Mouse (Mus musculus): ENCODE data around the gene Cyp2d22. TPM values are rescaled to one million over a fixed set of nuclear protein-coding genes. Genes with fewer than 3 reads are reported as not detected.
"Not testable (repeated sequence)": the region's sequence is repeated elsewhere in the genome, so short reads cannot be mapped to it uniquely, and the experiment has no call there.

The Cyp2d22 gene
- polyA plus RNA-seq, 1 experiment: 1.1 TPM

GRCm38 (mm10) chr15:82401516-82401915, 21.5 kb upstream of the Cyp2d22 start:
- H3K36me3 ChIP-seq (ENCODE audit: control insufficient read depth, insufficient read depth, low read length, poor library complexity, severe bottlenecking): no peaks in the 10 kb centered on the region
- H3K4me1 ChIP-seq (ENCODE audit: control insufficient read depth, insufficient read depth, low read length): no peaks in the 10 kb centered on the region
- no peak overlapping the region for H3K9ac ChIP-seq (ENCODE audit: low read depth, poor library complexity, severe bottlenecking)
- H3K4me3 ChIP-seq (ENCODE audit: low read depth, low read length): no peak overlapping the region
- no peak for TF ChIP-seq EP300 (IDR thresholded peaks at IDR 0.05; ENCODE audit: insufficient read depth, low read depth, low read length)
- no peak for TF ChIP-seq POLR2A (IDR thresholded peaks at IDR 0.05; ENCODE audit: insufficient read depth, low read length)
- TF ChIP-seq CTCF (IDR thresholded peaks at IDR 0.05; ENCODE audit: low read depth, low read length): no peak
- H3K9me3 ChIP-seq (replicated peaks; ENCODE audit: control insufficient read depth, insufficient read depth, low read length, poor library complexity, severe bottlenecking): no peaks in the 10 kb centered on the region
- no peak overlapping the region for H3K27ac ChIP-seq (ENCODE audit: insufficient read depth, low read length)
- no peaks in the 10 kb centered on the region for H3K27me3 ChIP-seq (ENCODE audit: control insufficient read depth, insufficient read depth, low read length, poor library complexity, severe bottlenecking)

- not testable (repeated sequence) for H3K27ac ChIP-seq (ENCODE audit: insufficient read depth, low read length); H3K9ac ChIP-seq (ENCODE audit: low read depth, poor library complexity, severe bottlenecking); H3K4me1 ChIP-seq (ENCODE audit: control insufficient read depth, insufficient read depth, low read length); H3K27me3 ChIP-seq (ENCODE audit: control insufficient read depth, insufficient read depth, low read length, poor library complexity, severe bottlenecking); H3K4me3 ChIP-seq (ENCODE audit: low read depth, low read length); H3K9me3 ChIP-seq (replicated peaks; ENCODE audit: control insufficient read depth, insufficient read depth, low read length, poor library complexity, severe bottlenecking); H3K36me3 ChIP-seq (ENCODE audit: control insufficient read depth, insufficient read depth, low read length, poor library complexity, severe bottlenecking)
These were observed 15.9 kb upstream of the Cyp2d22 start for GRCm38 (mm10) chr15:82395955-82396354.

DNA sequence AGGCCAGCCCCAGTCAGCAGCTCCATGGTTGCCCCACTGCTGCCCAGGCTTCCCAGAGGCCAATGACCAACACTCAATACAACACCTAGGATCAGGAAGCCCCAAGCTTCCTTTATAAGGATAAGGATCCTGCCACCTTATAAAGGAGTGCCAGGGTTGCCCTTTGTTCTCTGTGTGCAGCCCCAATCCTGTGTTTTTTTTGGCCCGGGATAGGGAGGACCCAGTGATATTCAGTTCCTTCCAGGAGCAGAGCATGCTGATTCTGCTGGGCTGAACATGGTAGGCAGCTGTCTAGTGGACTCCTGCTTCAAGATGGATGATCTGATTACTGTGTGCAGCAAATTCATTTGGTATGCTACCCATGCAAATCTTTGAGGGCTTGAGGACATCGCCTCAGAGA, 13.9 kb upstream of the Cyp2d22 start, which contains the start of gene Cyp2d11:
TSS of gene Cyp2d11 (minus strand) at position 101 of the 400 bp plus-strand sequence.
- H3K4me1 ChIP-seq (ENCODE audit: control insufficient read depth, insufficient read depth, low read length); H3K4me3 ChIP-seq (ENCODE audit: low read depth, low read length); H3K27ac ChIP-seq (ENCODE audit: insufficient read depth, low read length); H3K9me3 ChIP-seq (replicated peaks; ENCODE audit: control insufficient read depth, insufficient read depth, low read length, poor library complexity, severe bottlenecking); H3K36me3 ChIP-seq (ENCODE audit: control insufficient read depth, insufficient read depth, low read length, poor library complexity, severe bottlenecking); H3K9ac ChIP-seq (ENCODE audit: low read depth, poor library complexity, severe bottlenecking); H3K27me3 ChIP-seq (ENCODE audit: control insufficient read depth, insufficient read depth, low read length, poor library complexity, severe bottlenecking): not testable (repeated sequence)

DNA sequence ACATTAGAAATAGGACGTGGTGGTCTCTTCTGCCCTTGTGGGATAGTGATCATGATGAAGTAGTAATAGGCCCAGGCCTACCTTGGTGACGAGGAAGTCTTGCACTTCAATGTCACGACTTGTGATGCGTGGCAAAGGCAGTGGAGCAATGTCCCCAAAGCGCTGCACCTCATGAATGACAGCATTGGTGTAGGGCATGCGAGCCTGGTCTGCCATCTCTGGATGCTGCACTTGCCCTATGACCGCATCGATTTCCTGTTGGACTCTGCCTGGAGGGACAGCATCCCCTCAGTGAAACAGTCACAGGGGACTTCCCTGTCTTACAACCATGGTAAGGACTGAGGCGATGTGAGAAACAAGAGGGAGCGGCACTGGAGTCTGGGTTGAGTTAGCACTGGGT, 9.9 kb upstream of the Cyp2d22 start:
- H3K27ac ChIP-seq (ENCODE audit: insufficient read depth, low read length); H3K36me3 ChIP-seq (ENCODE audit: control insufficient read depth, insufficient read depth, low read length, poor library complexity, severe bottlenecking); H3K27me3 ChIP-seq (ENCODE audit: control insufficient read depth, insufficient read depth, low read length, poor library complexity, severe bottlenecking); H3K4me1 ChIP-seq (ENCODE audit: control insufficient read depth, insufficient read depth, low read length); H3K9ac ChIP-seq (ENCODE audit: low read depth, poor library complexity, severe bottlenecking); H3K9me3 ChIP-seq (replicated peaks; ENCODE audit: control insufficient read depth, insufficient read depth, low read length, poor library complexity, severe bottlenecking); H3K4me3 ChIP-seq (ENCODE audit: low read depth, low read length): not testable (repeated sequence)

DNA sequence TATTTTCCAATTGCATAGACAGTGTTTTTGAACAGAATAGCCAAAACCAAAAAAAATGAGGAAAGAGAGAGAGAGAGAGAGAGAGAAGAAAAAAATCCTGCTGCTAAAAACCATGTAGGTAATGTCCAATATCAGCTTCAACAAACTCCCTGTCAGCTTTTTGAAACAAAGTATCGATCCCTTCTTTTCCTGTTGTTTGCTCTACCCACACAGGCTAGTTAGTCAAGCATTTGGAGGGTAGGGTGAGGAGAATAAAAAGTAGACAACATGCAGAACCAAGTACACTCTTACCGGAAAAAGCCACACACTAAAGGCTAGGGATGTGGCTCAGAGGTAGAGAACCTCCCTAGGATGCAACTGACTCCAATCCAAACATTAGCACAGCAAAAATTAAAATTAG, 5.7 kb upstream of the Cyp2d22 start:
- no peak for TF ChIP-seq CTCF (IDR thresholded peaks at IDR 0.05; ENCODE audit: low read depth, low read length)
- TF ChIP-seq POLR2A (IDR thresholded peaks at IDR 0.05; ENCODE audit: insufficient read depth, low read length): no peak
- no peak for TF ChIP-seq EP300 (IDR thresholded peaks at IDR 0.05; ENCODE audit: insufficient read depth, low read depth, low read length)
- Histone ChIP-seq H3K36me3 (ENCODE audit: control insufficient read depth, insufficient read depth, low read length, poor library complexity, severe bottlenecking) (no peaks in the 10 kb centered on the region), H3K4me1 (ENCODE audit: control insufficient read depth, insufficient read depth, low read length) (no peaks in the 10 kb centered on the region), H3K27ac (ENCODE audit: insufficient read depth, low read length) (no peak overlapping the region), H3K4me3 (ENCODE audit: low read depth, low read length) (no peak overlapping the region), H3K9ac (ENCODE audit: low read depth, poor library complexity, severe bottlenecking) (no peak overlapping the region), H3K9me3 (replicated peaks; ENCODE audit: control insufficient read depth, insufficient read depth, low read length, poor library complexity, severe bottlenecking) (0 out of 2 replicates have a peak, but pooled peaks cover 6% of the 10 kb centered on the region), H3K27me3 (ENCODE audit: control insufficient read depth, insufficient read depth, low read length, poor library complexity, severe bottlenecking) (no peaks in the 10 kb centered on the region)

DNA sequence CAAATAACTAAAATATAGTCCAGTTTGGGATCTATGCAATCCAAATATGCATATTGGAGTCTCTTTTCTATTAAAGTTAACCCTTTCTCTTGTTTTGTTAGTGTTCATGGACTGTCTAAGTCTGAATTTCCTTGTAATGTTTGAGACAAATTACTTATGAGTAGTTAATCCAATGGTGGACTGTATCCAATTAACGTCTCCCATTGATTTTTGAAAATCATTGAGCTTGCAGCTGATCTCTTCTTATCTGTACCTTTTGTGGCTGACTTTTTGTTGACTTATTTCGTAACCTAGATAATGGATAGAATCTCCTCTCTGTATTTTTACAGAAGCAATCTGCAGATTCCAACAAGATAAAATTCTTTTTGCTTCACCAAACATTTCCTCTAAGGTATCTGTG, 2.4 kb upstream of the Cyp2d22 start:
- no peak overlapping the region for H3K27ac ChIP-seq (ENCODE audit: insufficient read depth, low read length)
- H3K36me3 ChIP-seq (ENCODE audit: control insufficient read depth, insufficient read depth, low read length, poor library complexity, severe bottlenecking): no peaks in the 10 kb centered on the region
- no peak for TF ChIP-seq POLR2A (IDR thresholded peaks at IDR 0.05; ENCODE audit: insufficient read depth, low read length)
- no peak for TF ChIP-seq EP300 (IDR thresholded peaks at IDR 0.05; ENCODE audit: insufficient read depth, low read depth, low read length)
- no peak for TF ChIP-seq CTCF (IDR thresholded peaks at IDR 0.05; ENCODE audit: low read depth, low read length)
- no peak overlapping the region for H3K4me3 ChIP-seq (ENCODE audit: low read depth, low read length)
- no peak overlapping the region for H3K9ac ChIP-seq (ENCODE audit: low read depth, poor library complexity, severe bottlenecking)
- H3K27me3 ChIP-seq (ENCODE audit: control insufficient read depth, insufficient read depth, low read length, poor library complexity, severe bottlenecking): no peaks in the 10 kb centered on the region
- 0 out of 2 replicates have a peak, but pooled peaks cover 6% of the 10 kb centered on the region for H3K9me3 ChIP-seq (replicated peaks; ENCODE audit: control insufficient read depth, insufficient read depth, low read length, poor library complexity, severe bottlenecking)
- no peaks in the 10 kb centered on the region for H3K4me1 ChIP-seq (ENCODE audit: control insufficient read depth, insufficient read depth, low read length)

GRCm38 (mm10) chr15:82380714-82381062, 628 bp upstream of the Cyp2d22 start:
- no peaks in the 10 kb centered on the region for H3K36me3 ChIP-seq (ENCODE audit: control insufficient read depth, insufficient read depth, low read length, poor library complexity, severe bottlenecking)
- 0 out of 2 replicates have a peak, but pooled peaks cover 6% of the 10 kb centered on the region for H3K9me3 ChIP-seq (replicated peaks; ENCODE audit: control insufficient read depth, insufficient read depth, low read length, poor library complexity, severe bottlenecking)
- peak overlapping the region; percentile 54 for H3K4me3 ChIP-seq (ENCODE audit: low read depth, low read length)
- TF ChIP-seq CTCF (IDR thresholded peaks at IDR 0.05; ENCODE audit: low read depth, low read length): no peak
- H3K27me3 ChIP-seq (ENCODE audit: control insufficient read depth, insufficient read depth, low read length, poor library complexity, severe bottlenecking): no peaks in the 10 kb centered on the region
- H3K27ac ChIP-seq (ENCODE audit: insufficient read depth, low read length): no peak overlapping the region
- no peak overlapping the region for H3K9ac ChIP-seq (ENCODE audit: low read depth, poor library complexity, severe bottlenecking)
- H3K4me1 ChIP-seq (ENCODE audit: control insufficient read depth, insufficient read depth, low read length): no peaks in the 10 kb centered on the region
